Mouse (Mus musculus): ENCODE measurements around the gene Slc35g2. TPM values are rescaled to one million over a fixed set of nuclear protein-coding genes. Genes with fewer than 3 reads are reported as not detected.

Slc35g2 gene
- total RNA-seq, 2 experiments from 2014 or later, result 3.6 to 5.6 TPM

DNA sequence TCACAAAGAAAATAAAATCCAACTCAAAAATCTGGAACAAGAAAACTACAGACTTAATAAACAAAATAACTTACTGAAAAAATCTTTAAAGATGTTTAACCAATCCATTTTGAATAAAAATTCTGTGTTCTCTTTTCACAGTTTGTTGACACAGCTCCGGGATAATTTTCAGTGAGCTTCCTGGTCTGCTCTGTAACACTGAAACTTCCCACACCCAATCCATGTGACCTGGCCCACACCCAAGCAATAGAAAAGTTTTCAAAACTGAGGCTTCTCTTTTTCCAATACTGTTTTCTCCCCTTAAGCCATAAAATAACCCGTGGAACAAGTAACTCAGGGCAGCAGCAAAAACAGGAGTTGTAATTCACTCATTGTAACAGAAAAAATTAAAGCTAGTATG lies 64.2 kb downstream of the Slc35g2 start:
- DNase-seq, result peak; percentile 62 to 77
- intact Hi-C loops (cut with DNase I), result loop anchor here (5.0 kb wide), 1 partner anchor 41 kb away; the partner anchor contains the start of gene Nck1

DNA sequence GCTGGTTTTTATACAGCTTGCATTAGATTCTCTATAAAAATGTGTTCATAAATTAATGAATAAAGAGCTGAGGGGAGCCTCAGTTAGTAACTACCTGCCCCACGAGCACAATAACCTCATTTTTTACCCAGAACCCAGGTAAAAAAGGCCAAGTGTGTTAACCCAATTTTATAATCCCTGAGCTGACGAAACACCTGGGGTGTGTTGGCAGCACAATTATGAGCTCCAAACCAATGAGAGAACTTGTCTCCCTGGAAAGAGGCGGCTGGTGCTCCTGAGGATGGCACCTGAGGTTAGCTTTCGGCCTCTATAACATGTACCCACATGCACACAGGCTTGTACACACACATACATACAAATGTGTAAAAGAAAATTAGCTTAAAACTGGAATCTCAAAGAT lies 65.4 kb downstream of the Slc35g2 start:
- intact Hi-C loops (cut with DNase I), result loop anchor here (5.0 kb wide), 1 partner anchor 42 kb away; the partner anchor contains the start of gene Nck1
- no peak for DNase-seq

Other genes starting within 250 kb of the Slc35g2 start
- 1 to 10 TPM; 1.2 to 1.6 TPM for gene Il20rb, start 84.3 kb downstream of the Slc35g2 start, total RNA-seq (2021)
- 10 to 100 TPM; 49.8 to 56.2 TPM for gene Nck1, start 25.0 kb downstream of the Slc35g2 start, total RNA-seq (2021)
- 10 to 100 TPM; 27.4 to 30.9 TPM for gene Stag1, start 26.7 kb upstream of the Slc35g2 start, total RNA-seq (2021)